Mouse (Mus musculus) erythroblast, embryonic 14.5 days (primary cell): ENCODE measurements around the gene Fuca1.

Source experiments
- GATA1 ChIP-seq: IDR thresholded peaks from 2 replicates; pipeline ENCODE4 v1.6.1; 2012; ENCODE audit warnings: low read length, inconsistent platforms, mixed read lengths
- TAL1 ChIP-seq: IDR thresholded peaks from 3 replicates; pipeline ENCODE4 v1.6.1; 2012; ENCODE audit warnings: low read length, inconsistent platforms, mixed read lengths

DNA sequence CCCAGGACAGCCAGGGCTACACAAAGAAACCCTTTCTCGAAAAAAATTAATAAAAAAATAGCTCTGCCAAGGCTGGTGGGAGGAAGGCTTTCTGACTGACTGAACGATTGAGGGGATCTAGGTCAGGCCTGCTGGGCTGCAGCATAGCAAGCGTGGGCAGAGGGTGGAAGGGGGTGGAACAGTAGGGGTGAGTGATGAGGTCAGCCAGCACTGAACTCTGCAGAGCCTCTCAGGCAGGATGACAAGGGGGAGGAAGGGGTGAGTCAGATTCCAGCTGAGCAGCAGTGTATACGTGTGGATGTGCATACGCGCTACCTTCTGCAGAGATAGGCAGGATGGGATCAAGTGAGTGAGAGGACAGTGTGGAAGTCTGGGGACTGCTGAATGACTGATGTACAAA is 29.4 kb downstream of the Fuca1 start:
- TF ChIP-seq TAL1 = no peak
- no peak for TF ChIP-seq GATA1
